Mouse (Mus musculus) spleen, adult 18-20 months (tissue): ENCODE measurements around the gene Srrd.
A peak's percentile ranks its signal among the peaks of the same experiment; 100 is the strongest.

ENCODE experiments used
- DNase-seq, 2 experiments: peaks; one replicate each; pipeline ENCODE4 v3.0.0; 2022; ENCODE audit warnings: mixed read lengths in 2 of 2

The Srrd gene

GRCm38 (mm10) chr5:112342463-112343204 is at the start of gene Srrd, which contains the start of gene Hps4:
TSS of gene Srrd (minus strand) at chr5:112343040.
TSS of gene Hps4 (plus strand) at chr5:112343083.
- peak; percentile 73 to 85 for DNase-seq

- no peak for DNase-seq
Observed at GRCm38 (mm10) chr5:112391676-112392323, 49.0 kb upstream of the Srrd start.

DNA sequence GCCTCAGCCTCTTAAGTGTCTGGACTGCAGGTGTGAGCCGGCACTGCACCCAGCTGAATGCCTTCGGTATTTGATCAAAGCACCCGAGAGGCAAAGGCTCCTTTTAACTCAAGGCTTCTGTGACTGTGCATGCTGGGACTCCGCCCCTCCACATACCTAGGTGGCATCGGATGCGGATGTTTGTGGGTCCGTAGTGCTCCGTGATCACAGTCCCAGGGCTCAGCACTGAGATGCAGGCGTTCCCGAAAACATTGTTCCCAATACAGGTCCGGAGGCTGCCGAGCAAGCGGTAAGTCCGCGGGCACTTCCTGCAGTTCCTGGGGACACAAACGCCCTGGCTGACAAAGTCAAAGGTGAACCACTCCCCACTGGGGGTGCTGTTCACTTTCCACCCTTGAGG is 48.2 kb upstream of the Srrd start:
- DNase-seq, result no peak

DNA sequence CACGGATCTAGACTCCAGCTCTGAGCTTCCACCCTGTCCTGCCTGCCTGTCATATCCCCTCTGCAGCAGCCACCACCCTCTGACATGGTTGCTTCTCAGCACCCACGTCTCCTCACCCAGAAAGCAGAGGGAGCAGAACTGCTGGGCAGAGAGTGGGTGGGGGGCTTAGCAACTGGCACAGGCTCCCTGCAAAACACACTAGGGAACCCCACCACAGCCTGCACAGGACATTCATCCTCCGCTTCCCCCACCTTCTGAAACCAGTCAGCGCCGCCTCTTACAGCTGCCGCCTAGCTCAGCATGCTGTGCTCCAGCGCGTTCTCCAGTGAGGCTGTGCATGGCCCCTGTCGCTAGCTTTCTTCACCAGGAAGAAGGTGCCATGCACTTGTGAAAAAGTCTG is 46.5 kb upstream of the Srrd start:
- DNase-seq, result no peak

DNA sequence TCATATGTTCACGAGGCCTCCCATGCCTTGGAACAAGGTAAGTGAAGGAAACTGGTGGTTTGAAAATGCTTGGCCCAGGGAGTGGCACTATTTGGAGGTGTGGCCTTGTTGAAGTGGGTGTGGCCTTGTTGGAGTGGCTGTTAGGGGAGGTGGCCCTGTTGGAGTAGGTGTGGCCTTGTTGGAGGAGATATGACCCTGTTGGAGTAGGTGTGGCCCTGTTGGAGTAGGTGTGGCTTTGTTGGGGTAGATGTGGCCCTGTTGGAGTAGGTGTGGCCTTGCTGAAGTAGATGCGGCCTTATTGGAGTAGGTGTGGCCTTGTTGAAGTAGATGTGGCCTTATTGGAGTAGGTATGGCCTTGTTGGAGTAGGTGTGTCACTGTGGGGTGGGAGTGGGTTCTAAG is 43.1 kb upstream of the Srrd start:
- DNase-seq, result no peak

DNA sequence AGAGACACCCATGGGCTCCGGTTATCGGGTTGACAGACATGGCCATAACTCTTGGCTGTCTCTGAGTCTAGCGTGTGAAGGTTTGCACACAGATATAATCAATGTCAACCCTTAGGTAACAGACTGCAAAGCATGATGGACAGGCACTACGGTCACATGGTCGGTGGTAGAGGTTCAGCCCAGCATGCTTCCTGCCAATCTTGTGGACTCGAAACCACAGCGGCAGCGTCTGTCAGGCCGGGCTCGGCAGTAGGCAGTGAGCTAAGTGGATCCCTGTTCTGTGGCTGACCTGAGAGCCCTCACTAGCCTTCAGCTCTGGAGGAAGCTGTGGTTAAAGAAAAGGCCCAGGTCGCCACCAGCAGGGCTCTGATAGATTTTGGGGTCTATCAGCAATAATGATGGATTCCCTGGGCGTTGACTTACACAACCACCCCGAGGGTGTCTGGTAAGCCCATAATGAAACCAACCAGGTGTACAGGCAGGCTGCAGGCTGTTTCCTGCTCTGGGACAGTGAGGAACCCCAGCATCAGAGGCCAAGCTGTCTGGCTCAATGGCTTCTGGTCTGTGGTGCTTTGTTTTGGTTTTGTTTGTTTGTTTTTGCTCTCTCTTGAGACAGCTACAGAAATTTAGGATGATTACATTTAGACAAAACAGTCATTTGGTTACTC is 42.1 kb upstream of the Srrd start:
- DNase-seq, result peak; percentile 31 to 33

DNA sequence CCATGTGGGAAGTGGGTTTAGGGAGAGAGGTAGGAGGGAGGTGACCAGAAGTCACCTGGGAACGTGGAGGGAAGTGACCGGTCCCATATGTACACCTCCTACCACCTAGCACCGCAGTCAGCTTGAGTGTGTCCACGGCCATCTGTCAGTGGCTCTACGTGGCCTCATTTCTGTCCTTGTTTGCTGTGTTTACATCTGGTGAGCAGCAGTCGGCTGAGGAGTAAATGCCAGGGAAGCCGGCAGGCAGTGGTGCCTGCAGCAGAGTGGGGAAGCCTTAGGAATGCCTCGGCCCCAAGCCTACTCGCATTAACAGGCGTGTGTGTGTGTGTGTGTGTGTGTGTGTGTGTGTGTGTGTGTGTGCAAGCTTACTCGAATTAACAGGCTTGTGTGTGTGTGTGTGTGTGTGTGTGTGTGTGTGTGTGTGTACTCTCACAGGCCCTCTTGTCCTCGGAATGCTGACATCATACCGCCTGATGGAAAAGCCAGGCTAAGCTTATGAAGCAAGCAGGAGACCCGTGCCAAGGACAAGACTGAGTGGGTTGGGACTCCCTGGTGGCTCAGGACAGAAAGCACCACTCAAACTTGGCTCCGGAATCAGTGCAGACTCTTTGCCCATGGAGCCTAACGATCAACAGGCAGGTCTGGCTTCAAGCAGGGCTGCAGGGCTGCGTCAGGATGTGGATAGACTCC is 39.9 kb upstream of the Srrd start:
- no peak for DNase-seq

- no peak for DNase-seq
Observed at GRCm38 (mm10) chr5:112382042-112382441, 39.2 kb upstream of the Srrd start.

- no peak for DNase-seq
Observed at GRCm38 (mm10) chr5:112381154-112381553, 38.3 kb upstream of the Srrd start.

- DNase-seq, result no peak
Observed at GRCm38 (mm10) chr5:112378716-112379115, 35.9 kb upstream of the Srrd start.

GRCm38 (mm10) chr5:112377380-112377779 is 34.5 kb upstream of the Srrd start:
- no peak for DNase-seq

DNA sequence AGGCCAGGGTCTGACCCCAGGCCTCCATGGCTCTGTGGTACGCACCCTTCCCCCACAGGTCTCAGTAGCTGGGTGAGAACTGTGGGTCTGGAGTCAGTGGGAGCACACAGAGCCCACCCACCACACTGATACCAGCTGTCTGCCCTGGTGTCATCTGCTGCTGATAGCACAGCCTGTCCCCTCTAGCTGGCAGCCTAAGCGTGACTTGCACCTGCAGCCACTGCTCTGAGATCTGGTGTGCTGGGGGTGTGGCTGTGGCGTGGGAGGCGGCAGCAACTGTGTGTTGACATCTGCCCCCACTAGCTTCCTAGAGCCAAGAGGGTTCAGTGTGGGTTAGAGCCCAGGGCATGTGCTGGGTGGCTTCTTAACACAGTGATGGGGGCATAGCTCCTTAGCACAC is 33.3 kb upstream of the Srrd start:
- DNase-seq, result no peak

DNA sequence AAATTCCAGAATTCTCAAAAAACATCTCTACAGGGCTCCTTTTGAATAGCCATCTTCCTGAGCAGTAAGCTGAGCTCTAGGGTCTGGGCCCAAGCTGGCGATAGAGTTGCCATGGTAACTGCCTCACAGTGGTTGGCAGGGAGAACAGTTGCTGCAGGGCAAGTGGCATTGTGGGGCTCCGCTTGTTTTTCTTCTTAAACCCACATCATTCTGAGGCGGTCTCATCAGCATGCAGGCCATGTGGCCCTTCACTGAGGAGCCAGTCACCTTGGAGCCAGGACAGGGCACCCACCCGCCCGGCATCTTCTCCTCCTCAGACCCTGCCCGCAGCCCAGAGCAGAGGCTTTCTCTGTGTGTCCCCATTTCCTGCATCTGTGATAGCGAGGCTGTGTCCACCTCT is 29.1 kb upstream of the Srrd start:
- DNase-seq, result no peak

- no peak for DNase-seq
Observed at GRCm38 (mm10) chr5:112370236-112370813, 27.5 kb upstream of the Srrd start.

DNA sequence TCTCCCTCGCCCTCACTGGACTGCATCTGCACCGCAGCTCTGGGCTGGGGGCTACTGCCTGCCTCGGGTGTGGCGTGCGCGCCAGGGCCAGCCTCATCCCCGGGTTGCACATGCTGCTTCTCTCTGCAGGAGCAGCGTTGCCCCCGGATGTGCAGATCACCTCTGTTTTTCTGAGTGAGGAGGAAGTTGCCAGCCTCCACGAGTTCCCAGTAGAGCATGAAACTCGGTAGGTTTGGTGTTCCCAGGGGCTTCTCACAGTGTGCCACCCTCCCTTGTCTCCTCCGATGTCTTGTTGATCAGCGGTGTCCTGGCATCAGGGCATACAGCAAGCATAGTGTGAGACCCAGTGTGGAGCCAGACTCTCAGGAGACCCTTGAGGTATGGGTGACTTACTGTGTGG is 26.5 kb upstream of the Srrd start:
- peak; percentile 16 to 26 for DNase-seq

DNA sequence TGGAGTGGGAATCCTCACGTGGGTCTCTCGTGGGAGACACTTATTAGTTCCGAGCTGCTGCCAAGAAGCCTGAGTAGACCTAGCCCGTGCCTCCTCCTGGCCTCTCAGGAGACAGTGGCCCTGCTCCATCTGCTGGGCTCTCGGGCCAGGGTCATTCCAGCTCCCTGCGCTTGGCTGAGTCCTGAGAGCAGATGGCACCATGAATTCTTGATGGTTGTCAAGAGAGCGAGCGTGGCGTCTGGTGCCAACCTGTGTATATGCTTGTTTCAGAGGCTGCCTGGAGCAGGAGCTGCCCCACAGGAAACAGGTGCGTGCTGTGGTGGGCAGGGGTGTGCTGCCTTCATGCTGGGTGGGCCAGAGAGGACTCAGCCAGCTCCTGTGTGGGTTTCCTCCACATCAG is 25.8 kb upstream of the Srrd start:
- DNase-seq, result no peak

- no peak for DNase-seq
Observed at GRCm38 (mm10) chr5:112367929-112368328, 25.1 kb upstream of the Srrd start.

DNA sequence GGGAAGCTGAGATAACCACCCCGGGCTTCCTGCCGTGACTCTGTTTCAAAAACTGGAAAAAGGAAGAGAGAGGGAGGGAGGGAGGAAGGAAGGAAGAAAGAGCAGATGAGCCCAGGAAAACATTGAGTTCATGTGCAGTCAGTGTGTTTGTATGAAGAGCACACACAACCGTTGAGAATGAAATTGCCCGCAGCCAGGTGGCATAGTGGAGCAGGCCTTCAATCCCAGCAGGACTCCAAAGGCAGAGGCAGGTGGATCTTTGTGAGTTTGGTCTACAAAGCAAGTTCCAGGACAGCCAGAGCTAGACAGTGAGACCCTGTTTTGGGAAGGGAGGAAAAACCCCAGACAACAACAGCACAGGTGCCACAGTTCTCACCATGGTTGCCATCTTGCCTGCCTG is 24.5 kb upstream of the Srrd start:
- DNase-seq, result no peak

DNA sequence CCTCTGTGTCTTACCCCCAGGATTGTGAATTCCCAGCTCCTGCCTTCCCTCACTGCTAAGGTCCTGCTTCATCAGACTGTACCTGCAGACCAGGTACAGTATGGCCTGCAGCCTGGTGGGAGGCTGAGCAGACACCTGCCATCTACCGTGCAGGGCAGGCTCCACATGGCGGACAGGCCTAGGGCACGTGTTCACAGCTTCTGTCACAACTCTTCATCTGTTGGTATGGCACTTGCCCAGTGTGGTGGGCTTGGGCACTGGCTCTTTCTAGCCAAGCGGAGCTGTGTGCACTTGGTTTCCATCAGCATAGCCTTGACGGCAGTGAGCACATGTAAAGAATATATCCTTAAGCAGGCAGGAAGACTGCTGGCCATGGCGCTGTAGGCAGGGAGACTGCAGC is 24.0 kb upstream of the Srrd start:
- DNase-seq, result no peak

DNA sequence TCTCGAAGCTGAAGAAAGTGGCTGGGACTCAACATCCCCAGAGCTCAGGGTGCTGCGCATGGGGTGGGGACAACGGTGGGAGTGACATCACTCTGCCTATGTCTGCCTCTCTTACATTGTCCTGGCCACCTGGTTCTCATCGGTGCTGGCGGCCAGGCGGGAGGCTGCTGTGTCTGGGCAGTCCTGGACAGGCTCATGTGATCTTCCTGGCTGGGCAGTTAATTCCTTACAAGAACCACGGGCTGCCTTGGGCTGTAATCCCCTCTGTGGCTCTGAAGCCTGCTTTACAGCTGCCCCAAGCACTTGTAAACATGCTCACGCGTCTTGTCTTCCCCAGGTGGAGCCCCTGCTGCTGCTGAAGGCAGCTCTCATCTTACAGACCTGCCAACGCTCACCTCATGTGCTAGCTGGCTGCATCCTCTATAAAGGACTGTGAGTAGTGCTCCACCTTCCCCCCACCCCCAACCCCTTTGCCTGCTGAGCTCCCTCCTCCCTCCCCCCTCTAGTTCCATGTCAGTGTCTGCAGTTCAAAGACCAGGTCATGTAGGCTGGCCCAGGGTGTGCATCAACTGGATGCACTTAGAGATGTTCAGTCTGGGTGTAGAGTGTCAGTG is 21.5 kb upstream of the Srrd start:
- DNase-seq, result no peak

- no peak for DNase-seq
Observed at GRCm38 (mm10) chr5:112360077-112360476, 17.2 kb upstream of the Srrd start.

DNA sequence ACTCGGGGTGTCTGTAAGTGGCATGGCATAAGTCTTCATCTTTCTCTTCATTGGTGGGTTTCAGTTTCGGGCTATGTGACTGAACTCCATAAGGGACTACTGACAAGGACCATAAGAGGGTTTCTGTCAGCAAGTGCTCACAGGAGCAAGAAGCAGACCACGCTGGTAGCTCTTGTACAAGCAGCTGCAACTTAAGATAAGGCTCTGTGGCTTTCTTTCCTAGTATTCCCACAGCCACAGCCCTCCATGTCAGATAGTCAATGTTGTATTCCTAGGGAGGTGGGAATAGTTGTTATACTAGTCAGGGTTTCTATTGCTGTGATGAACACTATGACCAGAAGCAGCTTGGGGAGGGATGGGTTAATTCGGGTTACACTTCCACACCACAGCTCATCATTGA is 16.7 kb upstream of the Srrd start:
- no peak for DNase-seq

GRCm38 (mm10) chr5:112356322-112356721 is 13.5 kb upstream of the Srrd start:
- DNase-seq, result no peak
